Mouse (Mus musculus) bone marrow macrophage, adult 2 months (primary cell): ENCODE measurements around the gene Gm29776.

Experiments used
- CTCF ChIP-seq: IDR thresholded peaks from 2 replicates; pipeline ENCODE4 v1.5.1; 2012; ENCODE audit warnings: low read depth, mild to moderate bottlenecking, low read length, moderate library complexity
- POLR2A ChIP-seq: IDR thresholded peaks from 2 replicates; pipeline ENCODE4 v1.6.1; 2012; ENCODE audit warnings: mild to moderate bottlenecking, low read depth, low read length, borderline replicate concordance

- no peak for TF ChIP-seq CTCF
- no peak for TF ChIP-seq POLR2A
Measured at GRCm38 (mm10) chr14:54646455-54646854, 52.2 kb downstream of the Gm29776 start.
